Mouse (Mus musculus): ENCODE measurements at regions not wholly inside any gene's neighbourhood (a gene's known extent, or its start where the extent isn't known, plus 50 kb on each side); places are given as distances from the start of the nearest gene placed in this dataset.
A peak's percentile ranks its signal among the peaks of the same experiment; 100 is the strongest.

DNA sequence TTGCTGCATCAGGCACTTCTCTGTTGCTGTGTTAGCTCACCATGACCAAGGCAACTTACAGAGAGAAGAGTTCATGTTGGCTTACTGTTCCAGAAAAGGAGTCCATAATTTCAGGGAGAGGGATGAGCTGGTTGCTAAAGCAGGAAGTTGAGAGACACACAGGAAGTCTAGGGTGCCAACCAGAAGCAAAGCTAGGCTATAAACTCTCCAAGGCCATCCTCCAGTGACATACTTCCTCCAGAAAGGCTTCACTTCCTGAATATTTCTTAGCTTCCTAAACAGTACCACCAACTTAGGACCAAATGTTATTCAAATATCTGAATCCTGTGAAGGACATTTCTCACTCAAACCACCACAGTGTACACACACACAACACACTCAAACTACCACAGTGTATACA lies 2010.6 kb downstream of the A830018L16Rik start:
- no peak for DNase-seq

- no peak for DNase-seq
These were observed 2011.9 kb downstream of the A830018L16Rik start for GRCm38 (mm10) chr1:13425601-13426327.

DNA sequence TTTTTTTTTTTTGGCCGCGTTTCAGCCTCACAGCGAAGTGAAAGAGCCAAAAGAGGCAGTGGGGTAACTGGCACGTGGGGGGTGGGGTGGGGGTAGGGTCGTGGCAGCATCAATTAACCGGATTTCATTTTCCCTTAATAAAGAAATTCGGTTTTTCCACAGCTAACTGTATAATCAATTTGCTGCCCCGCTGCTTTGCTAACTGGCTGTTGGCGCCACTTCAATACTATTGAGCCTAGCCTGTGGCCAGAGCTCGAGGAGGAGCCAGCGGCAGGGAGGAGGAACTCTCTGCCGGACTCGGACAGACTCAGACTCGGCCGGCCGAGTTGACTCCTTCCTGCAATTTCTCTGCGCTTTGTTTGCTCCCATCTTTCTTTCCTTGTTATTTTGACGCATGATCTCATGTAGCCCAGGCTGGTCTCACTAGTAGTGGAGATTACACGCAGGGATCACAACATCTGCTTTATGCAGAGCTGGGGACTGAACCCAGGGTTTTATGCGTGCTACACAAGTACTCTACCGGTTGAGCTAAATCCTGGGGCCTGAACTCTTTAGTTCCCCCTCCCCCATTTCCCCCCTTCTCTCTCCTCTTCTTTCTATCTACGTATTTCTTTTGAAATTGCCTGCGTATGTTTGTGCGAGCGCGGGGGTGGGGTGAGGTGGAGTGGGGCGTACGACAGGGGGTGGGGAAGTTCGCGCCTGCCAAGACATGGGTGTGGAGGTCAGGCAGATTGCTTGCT lies 2012.6 kb downstream of the A830018L16Rik start:
- peak; percentile 23 for DNase-seq

GRCm38 (mm10) chr1:13427068-13427434 lies 2013.1 kb downstream of the A830018L16Rik start:
- DNase-seq: peak; percentile 5

- DNase-seq: no peak
These were observed 2013.7 kb downstream of the A830018L16Rik start for GRCm38 (mm10) chr1:13427501-13428207.

DNA sequence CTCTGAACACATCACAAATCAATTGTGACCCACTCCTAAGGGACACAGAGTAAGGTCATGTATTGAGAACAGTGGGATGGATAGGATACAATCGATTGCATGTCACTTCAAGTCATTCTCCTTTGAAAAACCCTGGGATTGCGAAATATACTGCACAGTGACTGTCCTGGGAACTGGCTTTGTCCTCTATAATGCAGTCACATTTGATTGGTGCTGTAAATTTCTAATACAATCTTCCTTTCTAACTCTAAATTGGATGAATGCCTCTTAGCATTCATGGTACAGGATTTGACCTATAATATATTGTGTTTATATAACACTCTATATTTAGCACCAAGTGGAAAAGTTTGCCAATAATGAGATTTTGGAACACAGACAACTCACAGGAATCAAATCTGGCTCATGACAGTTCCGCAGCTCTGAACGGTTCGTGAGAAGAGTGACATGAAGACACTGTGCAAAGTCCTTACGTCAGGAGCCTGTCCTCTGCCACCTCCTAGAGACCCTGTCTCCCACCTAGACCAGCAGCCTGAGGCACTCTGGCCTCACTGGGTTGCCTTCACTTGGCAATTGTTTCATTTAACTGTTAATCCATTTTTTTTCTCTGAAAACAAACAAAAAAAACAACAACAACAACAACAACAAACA lies 2024.0 kb downstream of the A830018L16Rik start:
- DNase-seq: no peak

- DNase-seq: no peak
These were observed 2028.5 kb downstream of the A830018L16Rik start for GRCm38 (mm10) chr1:13442366-13442765.

- DNase-seq: no peak
These were observed 2040.6 kb downstream of the A830018L16Rik start for GRCm38 (mm10) chr1:13454534-13454933.

DNA sequence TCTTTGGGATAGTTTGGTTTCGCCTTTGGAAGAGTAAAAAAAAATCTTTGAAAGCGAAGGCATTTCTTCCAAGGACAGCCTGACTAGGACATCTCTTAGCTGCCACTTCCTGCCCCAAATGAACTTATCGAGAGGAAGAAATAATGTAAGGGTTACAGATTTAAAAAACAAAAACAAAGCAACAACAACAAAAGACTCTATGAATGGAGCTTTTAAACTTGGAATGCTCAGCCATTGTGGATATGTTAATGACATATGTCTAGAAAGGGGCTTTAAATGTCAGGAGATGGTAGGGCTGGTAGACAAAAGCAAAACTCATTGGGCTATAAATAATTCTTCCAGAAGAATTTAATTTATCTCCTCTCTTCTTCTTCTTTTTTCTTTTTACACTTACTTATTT lies 2041.7 kb downstream of the A830018L16Rik start:
- DNase-seq: no peak

DNA sequence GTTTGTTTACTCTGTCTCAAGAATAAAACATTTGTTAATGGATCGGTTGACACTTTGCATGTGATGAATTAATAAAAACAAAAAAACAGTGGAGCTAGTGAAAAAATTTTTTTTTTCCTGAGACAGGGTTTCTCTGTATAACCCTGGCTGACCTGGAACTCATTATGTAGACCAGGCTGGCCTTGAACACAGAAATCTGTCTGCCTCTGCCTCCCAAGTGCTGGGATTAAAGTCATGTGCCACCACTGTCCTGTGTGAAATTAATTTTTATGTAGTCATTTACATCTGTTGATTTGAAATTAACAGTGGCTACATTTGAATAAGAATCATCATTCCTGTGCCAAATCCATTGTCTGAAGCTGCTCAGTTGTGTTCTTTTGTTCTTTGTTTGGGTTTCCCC lies 2050.4 kb downstream of the A830018L16Rik start:
- DNase-seq: no peak

DNA sequence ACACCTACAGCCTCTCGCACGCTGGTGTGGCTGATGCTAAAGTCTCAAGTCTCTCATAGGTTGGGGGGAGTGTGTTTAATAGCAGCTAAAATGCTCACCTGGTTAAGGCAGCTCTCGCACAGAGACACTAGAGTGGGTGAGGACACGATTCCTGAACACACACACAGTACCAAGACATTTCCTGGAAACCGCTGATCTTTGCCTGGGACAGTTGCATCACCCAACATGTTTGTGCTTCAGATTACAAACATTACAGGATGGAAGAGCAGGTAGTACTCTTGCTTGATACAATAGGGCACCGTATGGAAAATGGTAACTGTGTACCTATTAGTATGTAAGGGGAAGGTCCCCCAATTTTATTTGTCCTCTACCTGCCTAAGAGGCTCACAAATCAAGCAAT lies 2053.3 kb downstream of the A830018L16Rik start:
- DNase-seq: no peak

- no peak for DNase-seq
These were observed 2054.2 kb downstream of the A830018L16Rik start for GRCm38 (mm10) chr1:13467886-13468630.

DNA sequence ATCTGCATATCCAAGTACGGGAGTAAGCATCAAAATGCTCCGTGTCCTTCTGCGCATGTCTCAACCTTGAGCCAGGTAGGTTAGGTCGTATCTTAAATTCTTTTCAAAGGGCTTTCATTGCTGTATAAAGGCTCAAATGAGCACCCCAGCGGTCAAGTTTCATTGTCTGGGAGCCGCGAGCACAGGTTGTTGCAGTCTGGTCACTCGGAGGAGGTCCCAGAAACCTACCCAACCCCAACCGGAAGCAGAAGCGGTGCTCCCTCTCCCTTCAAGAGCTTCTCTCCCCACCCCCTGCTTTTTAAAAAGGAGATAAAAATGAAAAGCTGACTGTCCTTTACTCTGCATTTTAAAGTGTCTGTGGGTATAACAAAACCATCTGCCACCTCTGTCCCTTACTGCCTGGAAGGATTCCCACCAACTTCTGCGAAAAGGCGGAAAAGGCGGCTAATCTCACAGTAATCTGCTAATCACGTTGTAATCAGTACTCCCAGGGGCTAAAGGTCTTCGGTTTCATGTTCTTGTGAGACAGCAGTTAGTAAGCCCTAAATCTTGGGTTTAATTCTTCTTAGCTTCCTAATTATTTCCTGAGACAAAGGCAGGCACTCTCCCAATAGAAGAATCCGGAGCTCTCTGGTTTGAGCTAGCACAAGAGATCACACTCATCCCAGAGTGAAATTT lies 2081.0 kb downstream of the A830018L16Rik start:
- DNase-seq: no peak

GRCm38 (mm10) chr1:13496386-13496785 lies 2082.5 kb downstream of the A830018L16Rik start:
- DNase-seq: no peak

- peak; percentile 3 for DNase-seq
These were observed 2086.6 kb downstream of the A830018L16Rik start for GRCm38 (mm10) chr1:13500456-13500855.

DNA sequence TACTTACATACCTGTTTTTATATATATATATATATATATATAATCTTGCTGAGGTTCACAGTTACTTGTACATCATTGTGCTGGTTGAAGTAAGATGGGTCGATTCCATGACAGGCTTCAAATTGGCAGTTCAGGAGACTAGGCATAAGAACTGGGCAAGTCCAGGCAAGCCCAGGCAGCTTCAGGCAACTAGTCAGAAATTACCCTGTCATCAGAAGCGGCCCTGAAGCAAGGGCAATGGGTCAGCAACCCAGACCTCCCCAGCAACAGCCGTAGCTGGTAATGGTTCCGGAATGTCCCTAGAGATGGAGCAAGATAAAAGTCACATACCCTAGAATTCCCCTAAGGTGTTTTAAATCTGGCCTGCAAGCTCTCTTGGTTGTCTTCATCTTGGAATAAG lies 2088.0 kb downstream of the A830018L16Rik start:
- DNase-seq: no peak

DNA sequence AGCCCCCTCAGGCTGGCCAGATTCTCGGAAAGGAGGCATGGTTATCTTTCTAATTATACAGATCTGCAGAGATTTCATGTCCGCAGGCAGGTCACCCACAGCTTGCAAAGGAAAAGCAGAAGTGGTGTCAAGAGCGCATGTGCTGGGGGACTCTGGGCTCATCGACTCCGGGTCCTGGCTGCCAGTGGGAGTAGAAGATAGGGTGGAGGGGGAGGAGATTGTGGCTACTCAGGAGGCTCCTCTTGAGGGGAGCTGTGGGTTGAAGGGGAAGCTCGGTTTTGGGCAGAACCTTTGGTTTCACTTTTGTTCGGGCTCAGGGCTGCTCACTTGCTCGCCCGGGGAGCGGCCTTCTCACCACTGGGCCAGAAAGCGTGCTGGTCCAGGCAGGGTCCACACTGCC lies 2099.9 kb downstream of the A830018L16Rik start:
- DNase-seq: no peak

Measured in cerebellum, adult 9-11 months (tissue).